Comparison of ENCODE assay signal across 28 mouse cellular contexts in the genomic region with DNA sequence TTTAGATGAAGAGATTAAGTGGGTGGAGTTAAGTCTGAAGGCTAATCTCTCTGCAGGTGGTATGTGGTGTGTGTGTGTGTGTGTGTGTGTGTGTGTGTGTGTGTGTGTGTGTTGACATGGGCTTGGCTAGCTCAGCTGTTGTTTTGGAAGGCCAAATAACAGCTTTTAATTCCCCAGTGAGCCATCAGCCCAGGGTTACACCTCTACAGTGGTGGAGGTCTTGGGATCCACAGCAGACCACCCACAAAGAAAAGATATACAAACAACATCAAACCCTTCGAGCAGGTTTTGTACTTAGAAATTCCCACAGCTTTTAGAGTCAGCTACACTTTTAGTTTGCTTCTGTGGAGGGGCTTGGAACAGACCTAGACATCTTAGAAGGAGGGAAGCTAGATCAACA.
DNase-seq lines count a peak whose midpoint lies in the region; ATAC-seq and TF ChIP-seq lines count a peak whose summit lies in the region.
"Had no signal": no experiment of that assay in that cellular context is flagged by ENCODE, and none has a peak within 500 bp of the region (broad histone marks: within the 10 kb centered on the region; RNA-seq: fewer than 3 reads in every experiment).

No protein-coding gene starts in this region.

- H3K36me3 ChIP-seq in kidney, embryonic 14.5 days (ENCODE audit: control insufficient read depth, insufficient read depth, low read length): no peaks in the 10 kb centered on the region
- no peaks in the 10 kb centered on the region for H3K36me3 ChIP-seq in lung, embryonic 14.5 days (ENCODE audit: insufficient read depth)
- H3K36me3 ChIP-seq in lung, postnatal 0 days (ENCODE audit: insufficient read depth, low read length): no peaks in the 10 kb centered on the region
- H3K36me3 ChIP-seq: embryonic facial prominence, embryonic 10.5 days; embryonic facial prominence, embryonic 13.5 days; forebrain, embryonic 12.5 days; forebrain, embryonic 15.5 days; heart, embryonic 12.5 days; heart, embryonic 15.5 days; hindbrain, embryonic 10.5 days had no signal

- TF ChIP-seq POLR2A in lung, adult 2 months (IDR thresholded peaks at IDR 0.05; ENCODE audit: borderline replicate concordance, extremely low read depth, low read depth, low read length): no peak

- no peak for TF ChIP-seq EP300 in lung, postnatal 0 days (IDR thresholded peaks at IDR 0.05)

- no peak overlapping the region for H3K4me2 ChIP-seq in kidney, embryonic 14.5 days (replicated peaks; ENCODE audit: low read depth, low read length)
- no peak overlapping the region for H3K4me2 ChIP-seq in lung, embryonic 14.5 days
- H3K4me2 ChIP-seq in lung, postnatal 0 days (replicated peaks; ENCODE audit: low read depth, low read length): no peak overlapping the region
- H3K4me2 ChIP-seq: embryonic facial prominence, embryonic 13.5 days; forebrain, embryonic 12.5 days; forebrain, embryonic 15.5 days; heart, embryonic 12.5 days; heart, embryonic 15.5 days had no signal

- H3K4me3 ChIP-seq in kidney, embryonic 14.5 days (ENCODE audit: low read length): no peak overlapping the region
- H3K4me3 ChIP-seq in lung, embryonic 14.5 days (ENCODE audit: low read depth, low read length): no peak overlapping the region
- no peak overlapping the region for H3K4me3 ChIP-seq in lung, postnatal 0 days (ENCODE audit: low read depth, low read length)
- H3K4me3 ChIP-seq in lung, adult 2 months (replicated peaks; ENCODE audit: extremely low read depth, low read depth, low read length): no peak overlapping the region
- H3K4me3 ChIP-seq: embryonic facial prominence, embryonic 10.5 days; embryonic facial prominence, embryonic 13.5 days; erythroblast, embryonic 14.5 days; forebrain, embryonic 12.5 days; forebrain, embryonic 15.5 days; heart, embryonic 12.5 days; heart, embryonic 15.5 days; hindbrain, embryonic 10.5 days had no signal

- H3K27ac ChIP-seq in kidney, embryonic 14.5 days (ENCODE audit: low read depth, low read length): no peak overlapping the region
- no peak overlapping the region for H3K27ac ChIP-seq in lung, embryonic 14.5 days (ENCODE audit: low read depth)
- H3K27ac ChIP-seq in lung, postnatal 0 days (ENCODE audit: low read length): no peak overlapping the region
- H3K27ac ChIP-seq: embryonic facial prominence, embryonic 10.5 days; embryonic facial prominence, embryonic 13.5 days; forebrain, embryonic 12.5 days; forebrain, embryonic 15.5 days; heart, embryonic 15.5 days; hindbrain, embryonic 10.5 days had no signal

- peak; percentile 49; the same call in 1 of the 2 replicates for ATAC-seq in kidney, embryonic 14.5 days (ENCODE audit: low FRiP score, low TSS enrichment)
- no peak for ATAC-seq in lung, embryonic 14.5 days (ENCODE audit: insufficient read depth)
- 0 out of 2 replicates have a peak, but pooled peaks have one; percentile 38 for ATAC-seq in lung, postnatal 0 days
- ATAC-seq: activated CD4-positive, CD25-positive, alpha-beta regulatory T cell, adult 4 months; forebrain, embryonic 15.5 days had no signal

- H3K9me3 ChIP-seq in kidney, embryonic 14.5 days (ENCODE audit: control insufficient read depth, low read length): no peaks in the 10 kb centered on the region
- no peaks in the 10 kb centered on the region for H3K9me3 ChIP-seq in lung, embryonic 14.5 days (ENCODE audit: low read depth, low read length)
- H3K9me3 ChIP-seq in lung, postnatal 0 days (ENCODE audit: low read length): no peaks in the 10 kb centered on the region
- H3K9me3 ChIP-seq: embryonic facial prominence, embryonic 10.5 days; embryonic facial prominence, embryonic 13.5 days; forebrain, embryonic 12.5 days; forebrain, embryonic 15.5 days; heart, embryonic 12.5 days; heart, embryonic 15.5 days; hindbrain, embryonic 10.5 days had no signal

- TF ChIP-seq CTCF in lung, embryonic 14.5 days (IDR thresholded peaks at IDR 0.05; ENCODE audit: low read depth): no peak
- TF ChIP-seq CTCF in lung, postnatal 0 days (IDR thresholded peaks at IDR 0.05): no peak
- TF ChIP-seq CTCF in lung, adult 2 months (IDR thresholded peaks at IDR 0.05; ENCODE audit: insufficient read depth, low read length): no peak

- no peaks in the 10 kb centered on the region for H3K27me3 ChIP-seq in kidney, embryonic 14.5 days (ENCODE audit: control insufficient read depth, insufficient read depth, low read length)
- H3K27me3 ChIP-seq in lung, embryonic 14.5 days (ENCODE audit: insufficient read depth, low read length): no peaks in the 10 kb centered on the region
- H3K27me3 ChIP-seq in lung, postnatal 0 days (replicated peaks; ENCODE audit: insufficient read depth, low read length): no peaks in the 10 kb centered on the region
- H3K27me3 ChIP-seq: embryonic facial prominence, embryonic 13.5 days; forebrain, embryonic 12.5 days; forebrain, embryonic 15.5 days; heart, embryonic 12.5 days; heart, embryonic 15.5 days had no signal

- no peak for DNase-seq in kidney, adult 11 months
- DNase-seq in lung, embryonic 14.5 days: peak; percentile 9
- no peak for DNase-seq in lung, postnatal 4 days
- no peak for DNase-seq in lung, postnatal 0 days (ENCODE audit: low spot score)
- no peak for DNase-seq in lung, adult 2 months
- DNase-seq in urinary bladder, postnatal 14 days (ENCODE audit: low spot score): peak; percentile 5
- DNase-seq in urinary bladder, postnatal 10 days (ENCODE audit: low spot score): no peak
- DNase-seq: adrenal gland, adult 8-10 months; adrenal gland, postnatal 25 days; cerebellum, adult 11-12 months; cerebellum, adult 8-10 months; cerebellum, postnatal 10 days; cerebellum, postnatal 36 days; embryo, embryonic 11 days; gastrocnemius, postnatal 25 days; heart, adult 18-20 months; heart, postnatal 10 days; heart, postnatal 36 days had no signal

- no peak overlapping the region for H3K9ac ChIP-seq in kidney, embryonic 14.5 days (ENCODE audit: low read depth, low read length)
- H3K9ac ChIP-seq in lung, embryonic 14.5 days: no peak overlapping the region
- H3K9ac ChIP-seq in lung, postnatal 0 days (replicated peaks; ENCODE audit: low read depth): no peak overlapping the region
- H3K9ac ChIP-seq: embryonic facial prominence, embryonic 13.5 days; forebrain, embryonic 12.5 days; forebrain, embryonic 15.5 days; heart, embryonic 12.5 days; heart, embryonic 15.5 days had no signal

- no peaks in the 10 kb centered on the region for H3K4me1 ChIP-seq in kidney, embryonic 14.5 days (ENCODE audit: control insufficient read depth, insufficient read depth, low read length)
- no peaks in the 10 kb centered on the region for H3K4me1 ChIP-seq in lung, embryonic 14.5 days (ENCODE audit: insufficient read depth)
- no peaks in the 10 kb centered on the region for H3K4me1 ChIP-seq in lung, postnatal 0 days (ENCODE audit: insufficient read depth, low read depth, low read length)
- no peaks in the 10 kb centered on the region for H3K4me1 ChIP-seq in lung, adult 2 months (ENCODE audit: control insufficient read depth, insufficient read depth, low read length)
- H3K4me1 ChIP-seq: embryonic facial prominence, embryonic 10.5 days; embryonic facial prominence, embryonic 13.5 days; forebrain, embryonic 12.5 days; forebrain, embryonic 15.5 days; heart, embryonic 12.5 days; heart, embryonic 15.5 days; hindbrain, embryonic 10.5 days had no signal

- 27% methylated on average over 1 of the region's 1 CpGs for WGBS in kidney, embryonic 14.5 days
- WGBS in lung, embryonic 14.5 days: 6% methylated on average over 1 of the region's 1 CpGs
- WGBS in lung, postnatal 0 days: 5% methylated on average over 1 of the region's 1 CpGs
- WGBS in lung, adult 2 months: 18% methylated on average over 1 of the region's 1 CpGs

Comparison
In these comparisons a context has a peak if more than half of its experiments do, and no peak if none do; other contexts are left out.
1. DNase-seq: peak in lung, embryonic 14.5 days (single experiment) and urinary bladder, postnatal 14 days (single experiment); none in kidney, adult 11 months (single experiment), lung, postnatal 4 days (0 of 2), lung, postnatal 0 days (single experiment), lung, adult 2 months (single experiment) and urinary bladder, postnatal 10 days (single experiment).